Mouse (Mus musculus): Measurements from ENCODE around the gene Srpk2. TPM values are rescaled to one million over a fixed set of nuclear protein-coding genes. Genes with fewer than 3 reads are reported as not detected.
A peak's percentile ranks its signal among the peaks of the same experiment; 100 is the strongest.
"Not testable (repeated sequence)": the region's sequence is repeated elsewhere in the genome, so short reads cannot be mapped to it uniquely, and the experiment has no call there.

Srpk2 gene
- polyA plus RNA-seq, 1 experiment: 33.0 TPM

- no peak for TF ChIP-seq POLR2A (IDR thresholded peaks at IDR 0.05; ENCODE audit: borderline replicate concordance, low read depth, low read length)
- TF ChIP-seq CTCF (IDR thresholded peaks at IDR 0.05; ENCODE audit: low read depth, low read length): no peak
- no peak overlapping the region for H3K4me3 ChIP-seq (ENCODE audit: insufficient read depth, low read length)
- peaks cover 9% of the 10 kb centered on the region for H3K4me1 ChIP-seq (ENCODE audit: control insufficient read depth, insufficient read depth, low read length)
- no peak overlapping the region for H3K27ac ChIP-seq (ENCODE audit: insufficient read depth, low read depth, low read length)
Observed at GRCm38 (mm10) chr5:23464743-23465142, 219.7 kb downstream of the Srpk2 start.

- Histone ChIP-seq H3K27ac (ENCODE audit: insufficient read depth, low read depth, low read length) (no peak overlapping the region), H3K4me1 (ENCODE audit: control insufficient read depth, insufficient read depth, low read length) (peaks cover 9% of the 10 kb centered on the region), H3K4me3 (ENCODE audit: insufficient read depth, low read length) (no peak overlapping the region)
- TF ChIP-seq CTCF (IDR thresholded peaks at IDR 0.05; ENCODE audit: low read depth, low read length): no peak
- no peak for TF ChIP-seq POLR2A (IDR thresholded peaks at IDR 0.05; ENCODE audit: borderline replicate concordance, low read depth, low read length)
Observed at GRCm38 (mm10) chr5:23464247-23464646, 220.2 kb downstream of the Srpk2 start.

GRCm38 (mm10) chr5:23461688-23462087 lies 222.7 kb downstream of the Srpk2 start:
- TF ChIP-seq POLR2A (IDR thresholded peaks at IDR 0.05; ENCODE audit: borderline replicate concordance, low read depth, low read length) (no peak), CTCF (IDR thresholded peaks at IDR 0.05; ENCODE audit: low read depth, low read length) (no peak)
- H3K4me1 ChIP-seq (ENCODE audit: control insufficient read depth, insufficient read depth, low read length): peaks cover 24% of the 10 kb centered on the region
- H3K27ac ChIP-seq (ENCODE audit: insufficient read depth, low read depth, low read length): peak overlapping the region; percentile 57
- no peak overlapping the region for H3K4me3 ChIP-seq (ENCODE audit: insufficient read depth, low read length)

GRCm38 (mm10) chr5:23453561-23453960 lies 230.9 kb downstream of the Srpk2 start:
- H3K4me3 ChIP-seq (ENCODE audit: insufficient read depth, low read length); H3K27ac ChIP-seq (ENCODE audit: insufficient read depth, low read depth, low read length); H3K4me1 ChIP-seq (ENCODE audit: control insufficient read depth, insufficient read depth, low read length): not testable (repeated sequence)

Other genes with a start within 250 kb of the Srpk2 start
- 5.4 and 6.1 TPM in 2 replicates for gene Pus7, start 99.1 kb upstream of the Srpk2 start, polyA plus RNA-seq (2012; ENCODE audit: insufficient read depth, insufficient read length, missing spikeins)
- gene Rint1, start 103.1 kb upstream of the Srpk2 start, polyA plus RNA-seq (2012; ENCODE audit: insufficient read depth, insufficient read length, missing spikeins): 10.6 and 15.1 TPM in 2 replicates
- 67.6 and 84.3 TPM in 2 replicates for gene Tomm7, start 159.5 kb upstream of the Srpk2 start, polyA plus RNA-seq (2012; ENCODE audit: insufficient read depth, insufficient read length, missing spikeins)

Measured in bone marrow macrophage, adult 2 months (primary cell).